Mouse (Mus musculus) limb, embryonic 12.5 days (tissue): ENCODE results near the gene Lat2. TPM values are rescaled to one million over a fixed set of nuclear protein-coding genes. Genes with fewer than 3 reads are reported as not detected.
A peak's percentile ranks its signal among the peaks of the same experiment; 100 is the strongest.

ENCODE experiments used
- ATAC-seq: fragments of 200-750 bp; cut with Nextera tagmentation; 2 replicates; pipeline ENCODE4 v1.8.0; 2017; ENCODE audit warnings: low read depth, moderate TSS enrichment; ENCODE audit not compliant: insufficient number of reproducible peaks, insufficient read depth, low FRiP score, low TSS enrichment
- H3K27ac ChIP-seq: fragments of 300-500 bp; sonication (generic); 2 replicates; pipeline ENCODE4 v1.5.1; 2016; ENCODE audit warnings: mild to moderate bottlenecking, moderate library complexity
- H3K27me3 ChIP-seq: fragments of 300-500 bp; sonication (generic); 2 replicates; pipeline ENCODE4 v1.6.1; 2016; ENCODE audit warnings: mild to moderate bottlenecking, moderate library complexity
- H3K36me3 ChIP-seq: fragments of 300-500 bp; sonication (generic); 2 replicates; pipeline ENCODE4 v1.6.1; 2016; ENCODE audit warnings: mild to moderate bottlenecking, moderate library complexity
- H3K4me1 ChIP-seq: fragments of 300-500 bp; sonication (generic); replicated peaks from 2 replicates; pipeline ENCODE4 v1.6.1; 2016
- H3K4me2 ChIP-seq: fragments of 300-500 bp; sonication (generic); 2 replicates; pipeline ENCODE4 v1.6.1; 2016; ENCODE audit warnings: mild to moderate bottlenecking, moderate library complexity
- H3K4me3 ChIP-seq: fragments of 300-500 bp; sonication (generic); replicated peaks from 2 replicates; pipeline ENCODE4 v1.5.1; 2016; ENCODE audit warnings: mild to moderate bottlenecking
- H3K9ac ChIP-seq: fragments of 300-500 bp; sonication (generic); replicated peaks from 2 replicates; pipeline ENCODE4 v1.6.1; 2016; ENCODE audit warnings: mild to moderate bottlenecking, moderate library complexity
- H3K9me3 ChIP-seq: fragments of 300-500 bp; sonication (generic); 2 replicates; pipeline ENCODE4 v1.6.1; 2016; ENCODE audit warnings: mild to moderate bottlenecking, moderate library complexity
- WGBS: fragments of 180-500 bp; shearing (Covaris S2); methylation state at CpG from one replicate; pipeline ENCODE4 v1.1.7; 2016; 5-methylcytosine and 5-hydroxymethylcytosine counted together
- microRNA-seq: library from miRNA; unstranded; fragments of <30 nt; microRNA quantifications from one replicate; pipeline ENCODE4, GENCODE M21; 2017
- polyA plus RNA-seq: library from polyadenylated mRNA; unstranded; fragments of >200 nt; fragmentation: Nextera tagmentation; extraction: Ambion mirVana; gene quantifications from 2 replicates; pipeline ENCODE4 v1.2.1, GENCODE M21; 2016

Lat2 gene
- polyA plus RNA-seq, 1 experiment from 2014 or later = 3.9 TPM

GRCm38 (mm10) chr5:134551233-134552109 lies 63.4 kb downstream of the Lat2 start:
- H3K4me3 ChIP-seq = peak overlapping the region; percentile 85
- no peaks in the 10 kb centered on the region for H3K27me3 ChIP-seq
- peak overlapping the region; percentile 92 for H3K9ac ChIP-seq
- ATAC-seq = peak; percentile 15
- peak overlapping the region; percentile 98 for H3K27ac ChIP-seq
- no peaks in the 10 kb centered on the region for H3K36me3 ChIP-seq
- no peaks in the 10 kb centered on the region for H3K9me3 ChIP-seq
- WGBS = under 1% methylated on average over 51 of the region's 52 CpGs
- H3K4me2 ChIP-seq = peak overlapping the region; percentile 95
- peaks cover 36% of the 10 kb centered on the region for H3K4me1 ChIP-seq

- Histone ChIP-seq H3K9ac (peak overlapping the region; percentile 92), H3K27ac (peak overlapping the region; percentile 98), H3K9me3 (no peaks in the 10 kb centered on the region), H3K4me1 (peaks cover 33% of the 10 kb centered on the region), H3K27me3 (no peaks in the 10 kb centered on the region), H3K36me3 (no peaks in the 10 kb centered on the region), H3K4me2 (peak overlapping the region; percentile 95), H3K4me3 (peak overlapping the region; percentile 85)
- ATAC-seq = no peak
- WGBS = 8% methylated on average over 6 of the region's 6 CpGs
These were observed 64.0 kb downstream of the Lat2 start for GRCm38 (mm10) chr5:134550836-134551232.

Small RNA genes within 50 kb of the gene (microRNA-seq; reads per million reads assigned to microRNA genes)
- not detected for gene Mir7228

Other genes with a start within 250 kb of the Lat2 start
- gene Gtf2ird1, start 158.3 kb downstream of the Lat2 start, polyA plus RNA-seq = 149 and 178 TPM in 2 replicates
- gene Clip2, start 62.6 kb downstream of the Lat2 start, polyA plus RNA-seq = 6.3 and 6.6 TPM in 2 replicates
- gene Syna, start 54.9 kb downstream of the Lat2 start, polyA plus RNA-seq = 0.12 TPM in 1 of 2 replicates, not detected in the other
- 325 and 350 TPM in 2 replicates for gene Rfc2, start 33.7 kb downstream of the Lat2 start, polyA plus RNA-seq
- 523 and 531 TPM in 2 replicates for gene Eif4h, start 24.5 kb upstream of the Lat2 start, polyA plus RNA-seq
- gene Limk1, start 73.6 kb upstream of the Lat2 start, polyA plus RNA-seq = 10.0 and 10.6 TPM in 2 replicates
- gene Eln, start 132.3 kb upstream of the Lat2 start, polyA plus RNA-seq = 12.4 and 12.9 TPM in 2 replicates